Mouse (Mus musculus): ENCODE measurements around the gene Crcp.

DNA sequence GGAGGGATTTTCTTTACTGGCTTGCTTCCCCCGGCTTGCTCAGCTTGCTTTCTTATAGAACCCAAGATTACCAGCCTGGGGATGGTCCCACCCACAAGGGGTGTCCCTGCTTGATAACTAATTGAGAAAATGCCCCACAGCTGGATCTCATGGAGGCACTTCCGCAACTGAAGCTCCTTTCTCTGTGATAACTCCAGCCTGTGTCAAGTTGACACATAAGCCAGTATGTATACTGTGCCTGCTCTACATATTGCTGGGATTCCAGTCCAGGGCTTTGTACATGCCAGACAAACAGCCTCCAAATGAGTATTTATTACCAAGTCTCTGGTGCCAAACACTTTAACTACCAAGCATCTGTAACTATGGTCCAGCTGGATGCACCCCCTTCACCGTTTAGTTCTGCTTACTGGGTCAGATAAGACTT is 38.8 kb downstream of the Crcp start:
- no peak for TF ChIP-seq CTCF (conservative IDR thresholded peaks at IDR 0.05; ENCODE audit: low read length)
- no peak for TF ChIP-seq NANOG (IDR thresholded peaks at IDR 0.05; ENCODE audit: borderline replicate concordance, low read length)
- TF ChIP-seq POU5F1 (IDR thresholded peaks at IDR 0.05; ENCODE audit: borderline replicate concordance, low read length) = no peak
